Mouse (Mus musculus) liver, adult (tissue): ENCODE measurements around the gene Gm20449.
"Not testable (repeated sequence)": the region's sequence is repeated elsewhere in the genome, so short reads cannot be mapped to it uniquely, and the experiment has no call there.

Experiments
- GATA4 ChIP-seq: IDR thresholded peaks from 2 replicates; pipeline ENCODE4 v1.6.1; 2014; ENCODE audit warnings: mild to moderate bottlenecking, low read length; ENCODE audit not compliant: insufficient replicate concordance

Gm20449 gene

DNA sequence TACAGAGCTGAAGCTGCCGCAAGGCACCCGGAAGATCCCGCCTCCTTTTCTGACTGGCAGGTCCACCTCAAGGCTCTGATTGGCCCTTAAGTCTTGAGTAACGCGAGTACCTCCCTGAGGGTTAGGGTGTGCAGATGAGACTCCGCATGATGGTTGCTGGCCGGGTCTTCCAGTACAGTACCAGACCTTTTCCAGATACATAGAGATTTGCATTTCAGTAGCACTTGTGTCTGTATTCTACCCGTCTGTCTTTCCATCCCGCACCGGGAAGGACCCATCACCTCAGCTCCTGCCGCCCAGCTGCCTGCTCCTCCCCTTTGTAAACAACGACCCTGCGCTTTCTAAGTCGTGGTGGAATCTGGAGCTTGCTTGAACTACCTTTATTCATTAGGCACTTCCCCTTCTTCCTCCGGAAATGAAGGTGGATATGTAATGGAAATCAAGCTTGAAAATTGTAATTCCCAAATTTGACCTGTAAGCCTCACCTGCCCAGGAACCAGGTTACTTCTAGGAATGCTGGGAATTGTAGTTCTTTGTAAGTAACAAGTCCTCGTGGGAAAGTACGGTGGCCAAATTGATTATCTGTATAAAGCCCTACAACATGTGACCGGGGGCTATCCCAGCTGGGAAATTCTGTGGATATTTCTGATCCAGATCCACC lies at the start of gene Gm20449, which contains the start of gene AW146154:
Gm20449 (minus strand) TSS at position 29 of the 661 bp plus-strand sequence.
AW146154 (minus strand) TSS at position 502 of the 661 bp plus-strand sequence.
- no peak for TF ChIP-seq GATA4

DNA sequence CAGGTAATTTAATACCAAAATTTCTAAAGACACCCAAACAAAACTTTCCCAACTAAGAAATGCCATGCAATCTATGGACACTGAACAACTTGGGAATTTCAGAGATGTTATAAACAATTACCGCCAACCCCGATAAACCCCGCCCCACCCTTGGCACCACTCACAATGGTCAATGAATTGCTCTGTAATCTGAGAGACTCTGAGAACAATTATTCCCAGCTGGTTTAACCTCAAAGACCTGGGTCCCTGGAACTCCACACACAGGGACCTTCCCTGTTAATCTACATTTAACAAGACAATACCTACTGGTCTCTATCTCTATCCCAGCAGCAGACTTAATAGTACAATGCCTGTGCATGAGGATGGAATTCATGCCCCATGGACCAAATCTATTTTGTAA lies 13.5 kb upstream of the Gm20449 start:
- TF ChIP-seq GATA4, result no peak

DNA sequence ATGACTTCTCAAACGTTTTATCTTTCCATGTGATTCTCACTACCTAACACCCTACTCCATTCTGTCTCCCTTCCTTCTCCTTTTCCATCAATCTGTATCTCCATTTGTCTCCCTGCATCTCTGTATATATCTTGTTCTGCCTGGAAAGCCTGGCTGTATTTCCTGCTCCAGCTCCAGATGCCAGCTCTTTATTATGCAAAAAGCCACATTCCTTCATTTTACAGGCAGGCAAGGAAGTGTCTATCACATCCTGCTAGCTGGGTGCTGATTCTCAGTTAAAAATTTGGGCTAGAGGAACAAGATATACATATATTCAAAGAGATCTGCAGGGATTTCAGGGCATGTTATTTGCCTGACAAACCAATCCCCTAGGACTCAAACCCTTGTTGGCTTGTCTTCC lies 13.0 kb upstream of the Gm20449 start:
- no peak for TF ChIP-seq GATA4

DNA sequence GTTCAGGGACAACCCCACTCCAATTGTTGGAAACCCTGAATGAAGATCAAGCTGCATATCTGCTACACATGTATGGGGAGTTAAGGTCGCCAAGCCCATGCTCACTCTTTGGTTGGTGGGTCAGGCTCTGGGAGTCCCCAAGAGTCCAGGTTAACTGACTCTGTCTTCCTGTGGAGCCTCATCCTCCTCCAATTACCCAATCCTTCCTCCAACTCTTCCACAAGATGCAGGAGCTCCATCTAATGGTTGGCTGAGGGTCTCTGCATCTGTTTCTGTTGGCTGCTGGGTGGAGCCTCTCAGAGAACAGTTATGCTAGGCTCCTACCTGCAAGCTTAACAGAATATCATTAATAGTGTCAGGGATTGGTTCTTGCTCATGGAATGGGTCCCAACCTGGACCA lies 3.2 kb upstream of the Gm20449 start:
- no peak for TF ChIP-seq GATA4

DNA sequence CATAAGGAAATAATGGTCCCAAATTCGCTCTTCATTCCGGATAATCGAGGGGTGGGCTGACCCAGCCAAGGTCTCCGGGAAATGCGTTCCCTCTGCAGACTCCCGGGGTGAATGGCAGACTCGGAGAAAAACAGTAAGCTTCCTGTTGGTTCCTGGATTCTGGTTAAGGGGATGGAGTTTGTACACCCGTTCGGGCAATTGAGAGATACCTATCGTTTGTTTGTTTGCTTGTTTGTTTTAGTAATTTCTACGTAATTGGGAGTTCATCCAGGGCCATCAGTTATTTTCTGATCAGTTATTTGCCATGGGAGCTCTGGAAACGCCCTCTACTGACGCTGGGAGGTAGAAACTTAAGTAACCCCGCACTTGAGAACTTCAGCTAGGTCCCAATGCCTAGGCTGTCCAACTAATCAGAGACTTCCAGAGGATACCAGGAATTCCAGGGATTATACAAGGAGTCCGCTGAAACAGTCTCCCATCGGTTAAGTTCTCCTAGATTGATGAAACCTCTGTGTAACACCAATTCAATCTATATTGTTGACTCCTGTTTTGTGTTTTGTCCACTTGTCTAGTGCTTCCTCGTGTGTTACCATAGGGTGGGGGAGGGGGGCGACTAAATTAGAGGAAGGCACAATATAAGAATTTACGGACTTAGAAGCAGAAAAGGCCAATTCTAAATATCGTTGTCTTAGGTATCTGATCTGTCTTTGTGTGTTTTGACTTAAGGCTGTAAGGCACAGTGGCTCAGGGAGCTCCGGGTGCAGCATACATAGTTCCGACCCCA lies 1.1 kb upstream of the Gm20449 start:
- TF ChIP-seq GATA4, result no peak

DNA sequence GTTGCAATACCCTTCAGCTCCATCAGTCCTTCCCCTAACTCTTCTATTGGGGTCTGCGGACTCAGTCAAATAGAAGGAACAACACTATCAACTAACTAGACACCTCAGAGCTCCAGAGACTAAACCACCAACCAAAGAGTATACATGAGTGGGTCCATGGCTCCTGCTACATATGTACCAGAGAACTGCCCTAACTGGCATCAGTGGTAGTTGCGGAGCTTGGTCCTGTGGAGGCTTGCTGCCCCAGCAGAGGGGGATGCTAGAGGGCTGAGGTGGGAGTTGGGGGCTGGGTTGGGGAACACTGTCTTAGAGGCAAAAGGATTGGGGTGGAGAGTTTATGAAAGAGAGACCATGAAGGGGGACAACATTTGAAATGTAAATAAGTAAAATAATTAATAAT lies 1.3 kb downstream of the Gm20449 start:
- no peak for TF ChIP-seq GATA4

DNA sequence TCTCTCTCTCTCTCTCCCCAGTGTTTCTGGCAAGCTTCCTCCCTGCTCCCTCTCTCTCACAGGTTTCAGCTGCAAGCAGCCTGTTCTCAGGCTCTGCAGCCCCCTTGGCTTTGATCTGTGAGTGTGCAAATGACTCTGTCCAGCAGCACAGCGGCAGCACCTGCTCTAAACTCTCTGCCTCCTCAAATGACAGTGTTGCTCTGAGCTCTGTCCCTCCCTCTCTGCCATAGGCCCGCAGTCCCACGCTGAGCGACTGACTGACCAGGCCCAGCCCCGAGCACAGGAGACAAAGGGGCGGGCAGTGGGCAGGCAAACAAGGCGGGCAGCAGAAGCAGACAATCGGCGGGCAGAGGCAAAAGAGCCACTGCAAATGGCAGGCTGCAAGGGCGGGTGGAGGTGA lies 47.4 kb downstream of the Gm20449 start:
- TF ChIP-seq GATA4, result no peak

DNA sequence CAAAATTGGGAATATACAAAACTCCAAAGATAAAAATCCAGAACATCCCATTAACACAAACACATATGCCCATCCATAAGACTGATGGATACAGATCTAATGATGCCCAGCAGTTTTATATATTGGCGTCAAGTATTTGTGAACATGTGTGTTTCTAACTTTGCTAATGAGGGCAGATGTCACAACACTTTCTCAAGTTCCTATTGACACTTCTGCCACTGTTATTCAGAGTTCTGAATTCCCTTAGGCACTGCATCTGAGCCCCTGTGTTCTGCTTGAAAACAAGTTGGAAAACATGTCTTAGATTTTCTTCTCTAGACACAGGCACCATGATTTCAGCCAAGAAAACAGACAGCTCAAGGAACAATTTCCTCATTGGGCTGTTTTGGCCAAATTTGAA lies 50.6 kb downstream of the Gm20449 start, which contains the start of gene Vmn2r57:
Vmn2r57 (minus strand) TSS at position 101 of the 400 bp plus-strand sequence.
- not testable (repeated sequence) for TF ChIP-seq GATA4

DNA sequence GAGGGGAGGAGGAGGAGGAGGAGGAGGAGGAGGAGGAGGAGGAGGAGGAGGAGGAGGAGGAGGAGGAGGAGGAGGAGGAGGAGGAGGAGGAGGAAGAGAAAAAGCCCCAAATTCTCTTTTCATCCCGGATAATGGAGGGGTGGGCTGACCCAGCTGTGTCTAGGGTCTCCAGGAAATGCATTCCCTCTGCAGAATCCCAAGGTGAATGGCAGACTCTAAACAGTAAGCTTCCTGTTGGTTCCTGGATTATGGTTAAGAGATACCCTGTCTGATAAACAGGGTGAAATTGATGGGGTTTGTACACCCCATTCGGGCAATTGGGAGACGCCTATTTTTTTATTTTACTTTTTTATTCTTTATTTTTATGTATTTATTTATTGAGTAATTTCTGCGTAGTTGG lies 105.1 kb downstream of the Gm20449 start:
- TF ChIP-seq GATA4, result no peak

DNA sequence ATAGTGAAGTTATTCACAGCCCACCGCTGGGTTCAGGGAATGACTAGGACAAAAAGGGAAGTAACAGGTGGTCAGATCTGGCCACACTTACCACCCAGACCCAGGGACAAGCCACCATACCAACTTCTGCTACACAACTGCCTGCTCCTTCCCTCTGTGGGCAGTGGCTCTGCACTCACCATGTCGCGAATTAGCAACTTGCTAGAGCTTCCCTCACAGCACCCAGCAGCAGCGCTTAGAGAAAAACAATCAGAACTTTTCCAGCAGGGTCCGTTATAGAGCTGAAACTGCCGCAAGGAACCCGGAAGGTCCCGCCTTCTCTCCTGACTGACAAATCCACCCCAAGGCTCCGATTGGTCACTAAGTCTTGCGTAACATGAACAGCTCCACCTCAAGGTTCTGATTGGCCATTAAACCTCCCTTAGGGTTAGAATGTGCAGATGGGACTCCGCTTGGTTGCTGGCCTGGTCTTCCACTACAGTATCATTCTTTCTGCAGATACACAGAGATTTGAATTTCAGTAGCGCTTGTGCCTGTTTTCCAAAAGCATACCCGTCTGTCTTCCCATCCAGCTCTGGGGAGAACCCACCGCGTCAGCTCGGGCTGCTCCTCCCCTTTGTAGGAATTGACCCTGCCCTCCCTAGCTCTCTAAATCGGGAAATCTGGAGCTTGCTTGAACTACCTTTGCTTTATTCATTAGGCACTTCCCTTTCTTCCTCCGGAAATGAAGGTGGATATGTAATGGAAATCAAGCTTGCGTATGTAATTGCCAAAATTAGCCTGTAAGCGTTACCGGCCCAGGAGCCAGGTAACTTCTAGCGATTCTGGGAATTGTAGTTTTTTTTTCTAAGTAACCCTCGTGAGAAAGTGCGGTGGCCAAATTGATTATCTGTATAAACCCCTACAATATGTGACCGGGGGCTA lies 105.9 kb downstream of the Gm20449 start, which contains the start of gene AI987944:
AI987944 (minus strand) TSS at position 332 of the 924 bp plus-strand sequence.
- TF ChIP-seq GATA4, result no peak
